Mouse (Mus musculus) testis, adult 2 months (tissue): ENCODE measurements around the gene Rab3a.

ENCODE experiments used
- CTCF ChIP-seq: fragments of 200-500 bp; IDR thresholded peaks from 2 replicates; pipeline ENCODE4 v1.5.1; 2012; ENCODE audit warnings: low read depth, mild to moderate bottlenecking, inconsistent platforms, low read length, moderate library complexity; ENCODE audit not compliant: control insufficient read depth, insufficient read depth, insufficient replicate concordance
- POLR2A ChIP-seq: fragments of 200-500 bp; IDR thresholded peaks from 2 replicates; pipeline ENCODE4 v1.6.1; 2012; ENCODE audit warnings: low read depth, mild to moderate bottlenecking, inconsistent platforms, low read length, moderate library complexity; ENCODE audit not compliant: control insufficient read depth

GRCm38 (mm10) chr8:70775227-70775626 is 20.7 kb downstream of the Rab3a start:
- TF ChIP-seq POLR2A: no peak
- no peak for TF ChIP-seq CTCF
